Comparison of ENCODE assay signal across 18 mouse cellular contexts in genomic region chr12:82838544-82838943, GRCm38 (mm10).
"Had no signal": no experiment of that assay in that cellular context is flagged by ENCODE, and none has a peak within 500 bp of the region (broad histone marks: within the 10 kb centered on the region; RNA-seq: fewer than 3 reads in every experiment).

No protein-coding gene starts in this region.

- H3K9ac ChIP-seq: lung, embryonic 14.5 days; midbrain, embryonic 12.5 days; neural tube, embryonic 13.5 days; neural tube, embryonic 15.5 days had no signal

- H3K4me2 ChIP-seq: lung, embryonic 14.5 days; midbrain, embryonic 12.5 days; neural tube, embryonic 13.5 days; neural tube, embryonic 15.5 days had no signal

- ATAC-seq: midbrain, embryonic 16.5 days had no signal

- H3K27ac ChIP-seq: midbrain, embryonic 10.5 days; midbrain, embryonic 12.5 days; neural tube, embryonic 13.5 days; neural tube, embryonic 15.5 days had no signal

- H3K4me3 ChIP-seq: midbrain, embryonic 10.5 days; midbrain, embryonic 12.5 days; myocyte; neural tube, embryonic 13.5 days; neural tube, embryonic 15.5 days had no signal

- H3K9me3 ChIP-seq: midbrain, embryonic 12.5 days; neural tube, embryonic 13.5 days; neural tube, embryonic 15.5 days had no signal

- DNase-seq: lung, embryonic 14.5 days; lung, postnatal 10 days; lung, postnatal 4 days; midbrain, embryonic 14.5 days; retina, postnatal 1 day; right cerebral cortex, adult 18-20 months; right cerebral cortex, postnatal 25 days; right cerebral cortex, postnatal 4 days; spleen, adult 18-20 months; thymus, adult 18-20 months; thymus, postnatal 14 days; thymus, postnatal 36 days had no signal

- H3K36me3 ChIP-seq: midbrain, embryonic 10.5 days; midbrain, embryonic 12.5 days; neural tube, embryonic 13.5 days; neural tube, embryonic 15.5 days had no signal

- H3K27me3 ChIP-seq: midbrain, embryonic 12.5 days; neural tube, embryonic 13.5 days; neural tube, embryonic 15.5 days had no signal

- H3K4me1 ChIP-seq: midbrain, embryonic 10.5 days; midbrain, embryonic 12.5 days; neural tube, embryonic 13.5 days; neural tube, embryonic 15.5 days had no signal
